Mouse (Mus musculus) hindbrain, embryonic 10.5 days (tissue): Measurements from ENCODE around the gene Ppfia2. TPM values are rescaled to one million over a fixed set of nuclear protein-coding genes. Genes with fewer than 3 reads are reported as not detected.

Experiments used
- DNase-seq: peaks from one replicate; pipeline ENCODE4 v3.0.0-alpha.2; 2017; ENCODE audit warnings: low spot score
- H3K27ac ChIP-seq: fragments of 300-500 bp; sonication (generic); 2 replicates; pipeline ENCODE4 v1.5.1; 2016; ENCODE audit warnings: mild to moderate bottlenecking, moderate library complexity
- H3K27me3 ChIP-seq: fragments of 300-500 bp; sonication (generic); 2 replicates; pipeline ENCODE4 v1.6.1; 2016; ENCODE audit warnings: mild to moderate bottlenecking; ENCODE audit not compliant: poor library complexity, insufficient read depth, severe bottlenecking
- H3K36me3 ChIP-seq: fragments of 300-500 bp; sonication (generic); 2 replicates; pipeline ENCODE4 v1.6.1; 2016; ENCODE audit warnings: mild to moderate bottlenecking, moderate library complexity
- H3K4me1 ChIP-seq: fragments of 300-500 bp; sonication (generic); replicated peaks from 2 replicates; pipeline ENCODE4 v1.6.1; 2016; ENCODE audit warnings: mild to moderate bottlenecking
- H3K4me3 ChIP-seq: fragments of 300-500 bp; sonication (generic); 2 replicates; pipeline ENCODE4 v1.5.1; 2016; ENCODE audit warnings: mild to moderate bottlenecking, moderate library complexity
- H3K9me3 ChIP-seq: fragments of 300-500 bp; sonication (generic); 2 replicates; pipeline ENCODE4 v1.6.1; 2016; ENCODE audit warnings: mild to moderate bottlenecking, moderate library complexity
- WGBS: fragments of 180-500 bp; shearing (Covaris S2); methylation state at CpG from one replicate; pipeline ENCODE4 v1.1.7; 2016; 5-methylcytosine and 5-hydroxymethylcytosine counted together
- polyA plus RNA-seq: library from polyadenylated mRNA; unstranded; fragments of >200 nt; fragmentation: Nextera tagmentation; extraction: Ambion mirVana; gene quantifications from 2 replicates; pipeline ENCODE4 v1.2.1, GENCODE M21; 2016

Ppfia2 gene
- polyA plus RNA-seq, 1 experiment from 2014 or later = 2.7 TPM

- Histone ChIP-seq H3K9me3 (no peaks in the 10 kb centered on the region), H3K27ac (no peak overlapping the region), H3K27me3 (no peaks in the 10 kb centered on the region), H3K4me1 (no peaks in the 10 kb centered on the region), H3K36me3 (no peaks in the 10 kb centered on the region), H3K4me3 (no peak overlapping the region)
- no peak for DNase-seq
- WGBS = 61% methylated on average over 1 of the region's 1 CpGs
These were observed 402.6 kb downstream of the Ppfia2 start for GRCm38 (mm10) chr10:106872714-106873113.

DNA sequence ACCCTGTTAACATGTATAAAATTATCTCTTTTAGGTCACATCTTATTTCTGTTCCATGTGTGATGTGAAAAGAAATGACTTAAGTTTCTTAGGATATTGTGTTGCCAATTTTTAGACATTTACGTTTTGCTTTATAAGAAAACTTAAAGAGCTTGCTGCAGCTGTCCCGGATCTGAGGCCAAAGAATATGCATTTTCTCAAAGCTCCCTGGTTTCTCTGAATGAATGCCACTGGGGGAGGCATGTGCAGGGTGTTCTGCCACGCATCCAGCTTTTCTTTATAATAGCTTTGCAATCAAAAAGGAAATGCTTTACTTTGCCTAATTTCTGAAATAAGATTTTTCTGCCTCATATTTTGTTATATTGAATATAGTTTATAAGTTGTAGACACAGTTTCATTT, 411.2 kb downstream of the Ppfia2 start:
- Histone ChIP-seq H3K36me3 (no peaks in the 10 kb centered on the region), H3K4me1 (no peaks in the 10 kb centered on the region), H3K9me3 (no peaks in the 10 kb centered on the region), H3K27me3 (no peaks in the 10 kb centered on the region), H3K4me3 (no peak overlapping the region), H3K27ac (no peak overlapping the region)
- 39% methylated on average over 3 of the region's 3 CpGs for WGBS
- DNase-seq = no peak

GRCm38 (mm10) chr10:106896351-106896750, 426.2 kb downstream of the Ppfia2 start:
- WGBS = 48% methylated on average over 13 of the region's 13 CpGs
- DNase-seq = peak; percentile 32
- no peaks in the 10 kb centered on the region for H3K36me3 ChIP-seq
- H3K27ac ChIP-seq = no peak overlapping the region
- peaks cover 8% of the 10 kb centered on the region for H3K4me1 ChIP-seq
- no peaks in the 10 kb centered on the region for H3K27me3 ChIP-seq
- no peaks in the 10 kb centered on the region for H3K9me3 ChIP-seq
- H3K4me3 ChIP-seq = no peak overlapping the region

- Histone ChIP-seq H3K27ac (no peak overlapping the region), H3K4me1 (no peaks in the 10 kb centered on the region), H3K9me3 (peaks cover 6% of the 10 kb centered on the region; the same call in 1 of the 2 replicates), H3K4me3 (no peak overlapping the region), H3K27me3 (no peaks in the 10 kb centered on the region), H3K36me3 (no peaks in the 10 kb centered on the region)
- 76% methylated on average over 3 of the region's 3 CpGs for WGBS
- DNase-seq = no peak
These were observed 440.0 kb downstream of the Ppfia2 start for GRCm38 (mm10) chr10:106910108-106910507.

- WGBS = 33% methylated on average over 2 of the region's 2 CpGs
- no peaks in the 10 kb centered on the region for H3K36me3 ChIP-seq
- H3K4me3 ChIP-seq = no peak overlapping the region
- H3K27ac ChIP-seq = no peak overlapping the region
- peak; percentile 53 for DNase-seq
- peaks cover 6% of the 10 kb centered on the region; the same call in 1 of the 2 replicates for H3K9me3 ChIP-seq
- H3K4me1 ChIP-seq = no peaks in the 10 kb centered on the region
- no peaks in the 10 kb centered on the region for H3K27me3 ChIP-seq
These were observed 442.9 kb downstream of the Ppfia2 start for GRCm38 (mm10) chr10:106913032-106913431.

- no peak overlapping the region for H3K4me3 ChIP-seq
- H3K9me3 ChIP-seq = peaks cover 6% of the 10 kb centered on the region; the same call in 1 of the 2 replicates
- no peak for DNase-seq
- no peak overlapping the region for H3K27ac ChIP-seq
- no peaks in the 10 kb centered on the region for H3K27me3 ChIP-seq
- H3K36me3 ChIP-seq = no peaks in the 10 kb centered on the region
- no peaks in the 10 kb centered on the region for H3K4me1 ChIP-seq
These were observed 444.1 kb downstream of the Ppfia2 start for GRCm38 (mm10) chr10:106914275-106914674.

GRCm38 (mm10) chr10:106914822-106915221, 444.7 kb downstream of the Ppfia2 start:
- Histone ChIP-seq H3K4me1 (no peaks in the 10 kb centered on the region), H3K27ac (no peak overlapping the region), H3K9me3 (peaks cover 6% of the 10 kb centered on the region; the same call in 1 of the 2 replicates), H3K36me3 (no peaks in the 10 kb centered on the region), H3K4me3 (no peak overlapping the region), H3K27me3 (no peaks in the 10 kb centered on the region)
- DNase-seq = no peak

GRCm38 (mm10) chr10:106924334-106924733, 454.2 kb downstream of the Ppfia2 start:
- H3K27ac ChIP-seq = no peak overlapping the region
- H3K36me3 ChIP-seq = no peaks in the 10 kb centered on the region; the same call in 1 of the 2 replicates
- H3K9me3 ChIP-seq = no peaks in the 10 kb centered on the region
- no peaks in the 10 kb centered on the region for H3K27me3 ChIP-seq
- DNase-seq = no peak
- WGBS = 91% methylated on average over 5 of the region's 5 CpGs
- no peak overlapping the region for H3K4me3 ChIP-seq
- peaks cover 8% of the 10 kb centered on the region for H3K4me1 ChIP-seq

DNA sequence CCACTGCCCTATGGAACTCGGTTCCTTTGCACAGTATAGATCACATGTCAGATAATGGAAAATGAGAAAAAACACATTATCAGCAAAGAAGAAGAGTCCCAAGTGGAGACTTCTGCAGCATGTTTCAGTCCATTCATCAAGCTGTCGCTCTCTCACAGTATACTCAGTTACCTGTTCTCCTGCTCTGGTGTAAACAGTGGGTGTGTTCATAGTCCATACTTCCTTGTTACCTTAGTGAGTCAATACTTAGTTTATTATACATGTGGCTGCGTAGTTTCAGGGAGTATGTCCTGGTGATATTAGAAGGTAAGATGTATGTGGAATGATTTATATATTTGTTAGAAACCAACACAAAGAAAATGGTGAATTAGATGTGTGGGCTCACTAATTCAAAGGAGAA, 454.7 kb downstream of the Ppfia2 start:
- DNase-seq = no peak
- no peaks in the 10 kb centered on the region; the same call in 1 of the 2 replicates for H3K36me3 ChIP-seq
- no peak overlapping the region for H3K27ac ChIP-seq
- no peak overlapping the region for H3K4me3 ChIP-seq
- WGBS = 90% methylated on average over 3 of the region's 3 CpGs
- H3K27me3 ChIP-seq = no peaks in the 10 kb centered on the region
- peaks cover 8% of the 10 kb centered on the region for H3K4me1 ChIP-seq
- no peaks in the 10 kb centered on the region for H3K9me3 ChIP-seq

- H3K4me1 ChIP-seq = peaks cover 10% of the 10 kb centered on the region
- 47% methylated on average over 9 of the region's 9 CpGs for WGBS
- no peaks in the 10 kb centered on the region for H3K27me3 ChIP-seq
- no peaks in the 10 kb centered on the region; the same call in 1 of the 2 replicates for H3K36me3 ChIP-seq
- no peak overlapping the region for H3K4me3 ChIP-seq
- no peaks in the 10 kb centered on the region for H3K9me3 ChIP-seq
- DNase-seq = no peak
- H3K27ac ChIP-seq = peak overlapping the region; percentile 53; the same call in 1 of the 2 replicates
These were observed 458.6 kb downstream of the Ppfia2 start for GRCm38 (mm10) chr10:106928576-106929332.

DNA sequence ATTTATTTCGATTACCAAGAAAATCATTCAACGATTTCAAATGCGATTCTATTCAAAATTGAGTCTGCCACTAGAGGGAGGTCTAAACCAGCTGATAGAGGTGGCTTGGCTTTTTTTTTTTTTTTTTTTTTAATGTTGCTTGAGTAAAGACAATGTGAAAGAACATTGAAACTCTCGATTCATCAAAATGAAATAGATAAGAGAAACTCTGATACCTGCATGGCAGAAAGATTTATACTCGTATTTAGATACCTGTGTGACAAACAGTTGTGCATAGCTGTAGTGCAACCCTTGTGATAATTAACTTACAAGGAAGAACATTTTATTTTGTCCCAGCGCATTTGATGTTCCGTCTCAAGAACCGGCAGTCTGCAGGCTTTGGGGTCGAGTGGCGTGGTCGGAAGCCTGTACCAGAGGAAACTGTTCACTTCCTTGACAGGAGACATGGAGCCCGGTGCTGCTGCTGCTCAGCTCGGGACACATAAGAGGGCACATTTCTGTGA, 462.5 kb downstream of the Ppfia2 start:
- Histone ChIP-seq H3K4me3 (peak overlapping the region; percentile 27; the same call in 1 of the 2 replicates), H3K36me3 (no peaks in the 10 kb centered on the region), H3K27ac (peak overlapping the region; percentile 64; the same call in 1 of the 2 replicates), H3K9me3 (no peaks in the 10 kb centered on the region), H3K27me3 (no peaks in the 10 kb centered on the region), H3K4me1 (peaks cover 10% of the 10 kb centered on the region)
- WGBS = 47% methylated on average over 13 of the region's 13 CpGs
- peak; percentile 5 for DNase-seq

- H3K27me3 ChIP-seq = no peaks in the 10 kb centered on the region
- WGBS = 92% methylated on average over 7 of the region's 7 CpGs
- no peak overlapping the region for H3K27ac ChIP-seq
- no peak for DNase-seq
- H3K4me3 ChIP-seq = no peak overlapping the region
- H3K36me3 ChIP-seq = no peaks in the 10 kb centered on the region
- H3K4me1 ChIP-seq = 0 out of 2 replicates have a peak, but pooled peaks cover 2% of the 10 kb centered on the region
- H3K9me3 ChIP-seq = no peaks in the 10 kb centered on the region
These were observed 466.9 kb downstream of the Ppfia2 start for GRCm38 (mm10) chr10:106936996-106937395.

GRCm38 (mm10) chr10:106938851-106939250, 468.7 kb downstream of the Ppfia2 start:
- Histone ChIP-seq H3K36me3 (no peaks in the 10 kb centered on the region), H3K4me3 (no peak overlapping the region), H3K9me3 (no peaks in the 10 kb centered on the region), H3K27ac (no peak overlapping the region), H3K27me3 (no peaks in the 10 kb centered on the region), H3K4me1 (no peaks in the 10 kb centered on the region)
- no peak for DNase-seq
- WGBS = 91% methylated on average over 3 of the region's 3 CpGs
